Mouse (Mus musculus): ENCODE data around the gene Scn5a. TPM values are rescaled to one million over a fixed set of nuclear protein-coding genes. Genes with fewer than 3 reads are reported as not detected.

Gene Scn5a
- polyA plus RNA-seq, 1 experiment from 2014 or later = 3.2 TPM

DNA sequence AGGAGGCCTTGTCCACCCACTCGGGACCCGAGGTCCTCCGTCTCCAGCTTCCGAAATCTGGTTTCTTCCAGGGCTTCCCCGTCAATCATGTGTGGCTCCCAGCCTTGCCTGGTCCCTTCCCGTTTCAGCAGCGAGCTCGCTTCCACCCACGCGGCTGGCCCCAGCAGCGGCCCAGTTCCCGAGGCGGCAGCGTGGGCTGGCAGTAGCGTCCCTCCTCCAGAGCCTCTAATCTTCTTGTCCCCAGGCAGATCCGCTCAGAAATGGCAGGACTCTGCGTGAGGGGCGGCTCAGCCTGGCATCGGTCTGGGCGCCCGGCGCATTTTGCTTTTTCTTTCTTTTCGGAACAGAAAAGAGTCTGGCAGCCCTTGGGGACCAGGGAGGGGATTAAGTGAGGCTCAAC is 59.7 kb downstream of the Scn5a start:
- Histone ChIP-seq H3K27ac (no peak overlapping the region), H3K36me3 (replicated peaks) (peaks cover 5% of the 10 kb centered on the region), H3K9ac (no peak overlapping the region), H3K4me3 (replicated peaks) (no peak overlapping the region), H3K9me3 (no peaks in the 10 kb centered on the region), H3K27me3 (peaks cover 19% of the 10 kb centered on the region; the same call in 1 of the 2 replicates), H3K4me2 (no peak overlapping the region), H3K4me1 (peaks cover 5% of the 10 kb centered on the region)
- WGBS = 47% methylated on average over 23 of the region's 23 CpGs
- ATAC-seq (ENCODE audit: low FRiP score) = no peak

- no peaks in the 10 kb centered on the region for H3K9me3 ChIP-seq
- H3K9ac ChIP-seq = no peak overlapping the region
- H3K4me2 ChIP-seq = no peak overlapping the region
- H3K27me3 ChIP-seq = peaks cover 19% of the 10 kb centered on the region; the same call in 1 of the 2 replicates
- ATAC-seq (ENCODE audit: low FRiP score) = no peak
- peaks cover 5% of the 10 kb centered on the region for H3K36me3 ChIP-seq (replicated peaks)
- H3K4me3 ChIP-seq (replicated peaks) = no peak overlapping the region
- peaks cover 5% of the 10 kb centered on the region for H3K4me1 ChIP-seq
- 72% methylated on average over 8 of the region's 8 CpGs for WGBS
- no peak overlapping the region for H3K27ac ChIP-seq
These were observed 60.6 kb downstream of the Scn5a start for GRCm38 (mm10) chr9:119518177-119518576.

DNA sequence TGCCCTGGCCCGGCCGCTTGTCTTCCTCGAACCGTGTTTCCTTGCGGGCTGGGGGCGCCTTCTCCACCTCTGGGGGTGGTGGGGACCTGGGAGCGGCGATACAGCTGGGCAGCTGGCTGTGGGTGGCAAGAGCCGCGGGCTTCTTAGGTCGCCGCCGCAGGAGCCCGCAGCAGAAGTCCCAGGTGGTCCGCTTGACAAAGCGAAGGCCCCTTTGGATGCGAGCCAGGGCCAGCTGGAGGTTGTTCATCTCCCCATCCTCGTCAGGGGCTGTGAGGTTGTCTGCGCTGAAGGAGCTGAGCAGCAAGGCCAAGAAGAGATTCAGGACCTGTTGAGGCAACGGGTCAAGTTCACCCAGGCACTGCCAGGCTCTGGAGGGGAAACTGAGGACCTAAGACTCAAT is 61.3 kb downstream of the Scn5a start:
- H3K27ac ChIP-seq = no peak overlapping the region
- no peak overlapping the region for H3K4me2 ChIP-seq
- H3K4me3 ChIP-seq (replicated peaks) = no peak overlapping the region
- H3K4me1 ChIP-seq = peaks cover 5% of the 10 kb centered on the region
- 32% methylated on average over 20 of the region's 20 CpGs for WGBS
- H3K27me3 ChIP-seq = peaks cover 19% of the 10 kb centered on the region; the same call in 1 of the 2 replicates
- peaks cover 5% of the 10 kb centered on the region for H3K36me3 ChIP-seq (replicated peaks)
- H3K9ac ChIP-seq = no peak overlapping the region
- H3K9me3 ChIP-seq = no peaks in the 10 kb centered on the region
- no peak for ATAC-seq (ENCODE audit: low FRiP score)

GRCm38 (mm10) chr9:119516815-119517214 is 62.0 kb downstream of the Scn5a start:
- H3K9me3 ChIP-seq = no peaks in the 10 kb centered on the region
- no peak overlapping the region for H3K4me3 ChIP-seq (replicated peaks)
- H3K36me3 ChIP-seq (replicated peaks) = peaks cover 5% of the 10 kb centered on the region
- ATAC-seq (ENCODE audit: low FRiP score) = no peak
- H3K27me3 ChIP-seq = peaks cover 19% of the 10 kb centered on the region; the same call in 1 of the 2 replicates
- peaks cover 5% of the 10 kb centered on the region for H3K4me1 ChIP-seq
- no peak overlapping the region for H3K27ac ChIP-seq
- H3K9ac ChIP-seq = no peak overlapping the region
- 77% methylated on average over 5 of the region's 5 CpGs for WGBS
- no peak overlapping the region for H3K4me2 ChIP-seq

DNA sequence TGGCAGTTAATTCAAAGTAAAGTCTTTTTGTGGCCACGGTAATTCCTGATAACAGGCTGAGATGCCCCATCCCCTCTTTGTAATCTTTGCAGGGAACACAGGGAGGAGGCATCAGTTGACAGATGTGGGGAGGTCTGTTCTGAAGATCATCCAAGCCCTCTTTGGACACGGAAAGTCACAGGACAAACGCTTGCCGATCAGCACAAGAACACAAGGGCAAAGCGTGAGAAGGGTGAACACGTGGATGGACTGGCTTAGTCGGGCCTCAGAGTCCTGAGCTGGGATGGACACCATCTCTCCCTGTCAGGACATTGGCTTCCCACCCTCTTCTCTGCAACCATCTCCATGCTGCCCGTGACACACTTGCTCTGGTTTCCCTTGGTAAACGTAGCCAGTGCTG is 63.4 kb downstream of the Scn5a start:
- H3K27ac ChIP-seq = no peak overlapping the region
- H3K27me3 ChIP-seq = peaks cover 19% of the 10 kb centered on the region; the same call in 1 of the 2 replicates
- no peak overlapping the region for H3K4me3 ChIP-seq (replicated peaks)
- 85% methylated on average over 9 of the region's 9 CpGs for WGBS
- H3K4me2 ChIP-seq = no peak overlapping the region
- H3K36me3 ChIP-seq (replicated peaks) = no peaks in the 10 kb centered on the region
- H3K9me3 ChIP-seq = no peaks in the 10 kb centered on the region
- H3K4me1 ChIP-seq = peaks cover 5% of the 10 kb centered on the region
- ATAC-seq (ENCODE audit: low FRiP score) = no peak
- no peak overlapping the region for H3K9ac ChIP-seq

- no peak for ATAC-seq (ENCODE audit: low FRiP score)
- Histone ChIP-seq H3K4me3 (replicated peaks) (no peak overlapping the region), H3K4me2 (no peak overlapping the region), H3K4me1 (peaks cover 5% of the 10 kb centered on the region), H3K27me3 (peaks cover 19% of the 10 kb centered on the region; the same call in 1 of the 2 replicates), H3K9ac (no peak overlapping the region), H3K9me3 (no peaks in the 10 kb centered on the region), H3K27ac (no peak overlapping the region), H3K36me3 (replicated peaks) (no peaks in the 10 kb centered on the region)
- 88% methylated on average over 8 of the region's 8 CpGs for WGBS
These were observed 63.8 kb downstream of the Scn5a start for GRCm38 (mm10) chr9:119514986-119515385.

- H3K4me3 ChIP-seq (replicated peaks) = no peak overlapping the region
- 84% methylated on average over 8 of the region's 8 CpGs for whole genome bisulfite sequencing
- no peak for ATAC-seq (ENCODE audit: low FRiP score)
- peaks cover 11% of the 10 kb centered on the region; the same call in 1 of the 2 replicates for H3K27me3 ChIP-seq
- no peaks in the 10 kb centered on the region for H3K36me3 ChIP-seq (replicated peaks)
- H3K4me2 ChIP-seq = no peak overlapping the region
- H3K27ac ChIP-seq = no peak overlapping the region
- no peak overlapping the region for H3K9ac ChIP-seq
- H3K4me1 ChIP-seq = peaks cover 5% of the 10 kb centered on the region
- H3K9me3 ChIP-seq = no peaks in the 10 kb centered on the region
These were observed 65.0 kb downstream of the Scn5a start for GRCm38 (mm10) chr9:119513816-119514215.

GRCm38 (mm10) chr9:119512993-119513392 is 65.8 kb downstream of the Scn5a start:
- no peaks in the 10 kb centered on the region for H3K36me3 ChIP-seq (replicated peaks)
- peaks cover 8% of the 10 kb centered on the region; the same call in 1 of the 2 replicates for H3K27me3 ChIP-seq
- no peak overlapping the region for H3K4me2 ChIP-seq
- H3K9me3 ChIP-seq = no peaks in the 10 kb centered on the region
- H3K4me1 ChIP-seq = peaks cover 5% of the 10 kb centered on the region
- WGBS = 93% methylated on average over 9 of the region's 9 CpGs
- H3K9ac ChIP-seq = no peak overlapping the region
- H3K27ac ChIP-seq = no peak overlapping the region
- no peak for ATAC-seq (ENCODE audit: low FRiP score)
- no peak overlapping the region for H3K4me3 ChIP-seq (replicated peaks)

- peaks cover 4% of the 10 kb centered on the region; the same call in 1 of the 2 replicates for H3K9me3 ChIP-seq
- 73% methylated on average over 6 of the region's 6 CpGs for WGBS
- ATAC-seq (ENCODE audit: low FRiP score) = no peak
- H3K4me1 ChIP-seq = no peaks in the 10 kb centered on the region
- H3K4me3 ChIP-seq (replicated peaks) = no peak overlapping the region
- H3K27me3 ChIP-seq = no peaks in the 10 kb centered on the region
- H3K4me2 ChIP-seq = no peak overlapping the region
- no peak overlapping the region for H3K9ac ChIP-seq
- H3K27ac ChIP-seq = no peak overlapping the region
- H3K36me3 ChIP-seq (replicated peaks) = 0 out of 2 replicates have a peak, but pooled peaks cover 8% of the 10 kb centered on the region
These were observed 67.9 kb downstream of the Scn5a start for GRCm38 (mm10) chr9:119510902-119511301.

- ATAC-seq (ENCODE audit: low FRiP score) = no peak
- H3K4me1 ChIP-seq = no peaks in the 10 kb centered on the region
- H3K9me3 ChIP-seq = peaks cover 8% of the 10 kb centered on the region; the same call in 1 of the 2 replicates
- 77% methylated on average over 11 of the region's 11 CpGs for WGBS
- no peak overlapping the region for H3K27ac ChIP-seq
- H3K4me2 ChIP-seq = no peak overlapping the region
- H3K9ac ChIP-seq = no peak overlapping the region
- H3K4me3 ChIP-seq (replicated peaks) = no peak overlapping the region
- no peaks in the 10 kb centered on the region for H3K27me3 ChIP-seq
- H3K36me3 ChIP-seq (replicated peaks) = 0 out of 2 replicates have a peak, but pooled peaks cover 8% of the 10 kb centered on the region
These were observed 73.7 kb downstream of the Scn5a start for GRCm38 (mm10) chr9:119504981-119505658.

DNA sequence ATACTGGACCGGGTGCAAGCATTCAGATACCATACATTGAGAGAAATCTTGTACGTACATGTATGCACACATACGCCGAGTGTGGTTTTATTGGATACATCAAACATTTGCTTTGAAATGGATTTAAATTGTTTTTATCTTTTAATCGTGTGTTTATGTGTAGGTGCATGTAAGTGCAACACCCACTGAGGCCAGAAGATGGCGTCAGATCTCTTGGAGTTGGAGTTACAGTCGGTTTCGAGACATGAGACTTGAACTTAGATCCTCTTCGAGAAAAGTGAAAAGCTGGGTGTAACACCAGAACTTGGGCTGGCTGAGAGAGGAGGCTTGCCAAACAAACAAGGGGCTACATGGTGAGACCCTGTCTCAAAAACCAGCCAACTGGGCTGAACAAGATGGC is 75.2 kb downstream of the Scn5a start:
- H3K9ac ChIP-seq = no peak overlapping the region

GRCm38 (mm10) chr9:119498885-119499284 is 79.9 kb downstream of the Scn5a start:
- no peak for ATAC-seq (ENCODE audit: low FRiP score)
- no peaks in the 10 kb centered on the region for H3K36me3 ChIP-seq (replicated peaks)
- 91% methylated on average over 7 of the region's 7 CpGs for WGBS
- H3K27me3 ChIP-seq = no peaks in the 10 kb centered on the region
- H3K9me3 ChIP-seq = 0 out of 2 replicates have a peak, but pooled peaks cover 3% of the 10 kb centered on the region
- no peak overlapping the region for H3K9ac ChIP-seq
- H3K4me1 ChIP-seq = no peaks in the 10 kb centered on the region
- no peak overlapping the region for H3K4me3 ChIP-seq (replicated peaks)
- no peak overlapping the region for H3K27ac ChIP-seq
- H3K4me2 ChIP-seq = no peak overlapping the region

More for the DNA sequence above, 75.2 kb downstream of the Scn5a start:
- Histone ChIP-seq H3K36me3 (replicated peaks) (0 out of 2 replicates have a peak, but pooled peaks cover 8% of the 10 kb centered on the region), H3K4me3 (replicated peaks) (no peak overlapping the region), H3K4me1 (no peaks in the 10 kb centered on the region), H3K4me2 (no peak overlapping the region), H3K27ac (no peak overlapping the region), H3K9me3 (peaks cover 8% of the 10 kb centered on the region; the same call in 1 of the 2 replicates), H3K27me3 (no peaks in the 10 kb centered on the region)
- 93% methylated on average over 9 of the region's 9 CpGs for WGBS
- no peak for ATAC-seq (ENCODE audit: low FRiP score)

- H3K9me3 ChIP-seq = no peaks in the 10 kb centered on the region
- H3K36me3 ChIP-seq (replicated peaks) = no peaks in the 10 kb centered on the region
- 85% methylated on average over 9 of the region's 9 CpGs for WGBS
- no peak overlapping the region for H3K9ac ChIP-seq
- H3K4me2 ChIP-seq = no peak overlapping the region
- no peaks in the 10 kb centered on the region for H3K4me1 ChIP-seq
- ATAC-seq (ENCODE audit: low FRiP score) = no peak
- no peak overlapping the region for H3K27ac ChIP-seq
- H3K27me3 ChIP-seq = no peaks in the 10 kb centered on the region
- no peak overlapping the region for H3K4me3 ChIP-seq (replicated peaks)
These were observed 80.6 kb downstream of the Scn5a start for GRCm38 (mm10) chr9:119498247-119498607.

Data from forebrain, embryonic 12.5 days (tissue).